Mouse (Mus musculus) stomach, postnatal 0 days (tissue): ENCODE results near the gene Emx1. TPM values are rescaled to one million over a fixed set of nuclear protein-coding genes. Genes with fewer than 3 reads are reported as not detected.
A peak's percentile ranks its signal among the peaks of the same experiment; 100 is the strongest.
"Not testable (repeated sequence)": the region's sequence is repeated elsewhere in the genome, so short reads cannot be mapped to it uniquely, and the experiment has no call there.

Source experiments
- ATAC-seq: fragments of 200-750 bp; cut with Nextera tagmentation; 2 replicates; pipeline ENCODE4 v1.8.0; 2017; ENCODE audit not compliant: low FRiP score, low TSS enrichment
- DNase-seq: peaks from one replicate; pipeline ENCODE4 v3.0.0-alpha.2; 2016; ENCODE audit warnings: low spot score
- H3K27ac ChIP-seq: fragments of 300-500 bp; sonication (generic); replicated peaks from 2 replicates; pipeline ENCODE4 v1.5.1; 2014; ENCODE audit warnings: mild to moderate bottlenecking, control low read depth
- H3K27me3 ChIP-seq: fragments of 300-500 bp; sonication (generic); 2 replicates; pipeline ENCODE4 v1.6.1; 2014; ENCODE audit warnings: low read length; ENCODE audit not compliant: control insufficient read depth, insufficient read depth
- H3K36me3 ChIP-seq: fragments of 300-500 bp; sonication (generic); 2 replicates; pipeline ENCODE4 v1.6.1; 2014; ENCODE audit warnings: low read length, mixed read lengths; ENCODE audit not compliant: control insufficient read depth, insufficient read depth
- H3K4me1 ChIP-seq: fragments of 300-500 bp; sonication (generic); replicated peaks from 2 replicates; pipeline ENCODE4 v1.6.1; 2014; ENCODE audit warnings: antibody characterized with exemption; ENCODE audit not compliant: control insufficient read depth, insufficient read depth
- H3K4me2 ChIP-seq: fragments of 300-500 bp; sonication (generic); replicated peaks from 2 replicates; pipeline ENCODE4 v1.6.1; 2014; ENCODE audit warnings: low read depth, mild to moderate bottlenecking, control low read depth, moderate library complexity
- H3K4me3 ChIP-seq: fragments of 300-500 bp; sonication (generic); 2 replicates; pipeline ENCODE4 v1.5.1; 2014; ENCODE audit warnings: low read depth, low read length, control low read depth
- H3K9ac ChIP-seq: fragments of 300-500 bp; sonication (generic); 2 replicates; pipeline ENCODE4 v1.6.1; 2014; ENCODE audit warnings: mild to moderate bottlenecking, low read length, control low read depth, mixed read lengths
- H3K9me3 ChIP-seq: fragments of 300-500 bp; sonication (generic); 2 replicates; pipeline ENCODE4 v1.6.1; 2016; ENCODE audit warnings: low read length; ENCODE audit not compliant: control insufficient read depth
- CTCF ChIP-seq: IDR thresholded peaks from 2 replicates; pipeline ENCODE4 v1.5.1; 2016; ENCODE audit warnings: antibody characterized with exemption, low read depth, mild to moderate bottlenecking, moderate library complexity
- EP300 ChIP-seq: optimal IDR thresholded peaks from 2 replicates; pipeline ENCODE3; 2016; ENCODE audit warnings: antibody characterized with exemption
- WGBS: fragments of 180-500 bp; shearing (Covaris S2); extraction: QIAGEN DNeasy Blood & Tissue Kit; methylation state at CpG from one replicate; pipeline ENCODE4 v1.1.7; 2014; 5-methylcytosine and 5-hydroxymethylcytosine counted together
- polyA plus RNA-seq: library from polyadenylated mRNA; unstranded; fragments of >200 nt; fragmentation: Nextera tagmentation; extraction: Ambion mirVana; gene quantifications from 2 replicates; pipeline ENCODE4 v1.2.1, GENCODE M21; 2015

Emx1 gene
- polyA plus RNA-seq, 1 experiment from 2014 or later: not detected

DNA sequence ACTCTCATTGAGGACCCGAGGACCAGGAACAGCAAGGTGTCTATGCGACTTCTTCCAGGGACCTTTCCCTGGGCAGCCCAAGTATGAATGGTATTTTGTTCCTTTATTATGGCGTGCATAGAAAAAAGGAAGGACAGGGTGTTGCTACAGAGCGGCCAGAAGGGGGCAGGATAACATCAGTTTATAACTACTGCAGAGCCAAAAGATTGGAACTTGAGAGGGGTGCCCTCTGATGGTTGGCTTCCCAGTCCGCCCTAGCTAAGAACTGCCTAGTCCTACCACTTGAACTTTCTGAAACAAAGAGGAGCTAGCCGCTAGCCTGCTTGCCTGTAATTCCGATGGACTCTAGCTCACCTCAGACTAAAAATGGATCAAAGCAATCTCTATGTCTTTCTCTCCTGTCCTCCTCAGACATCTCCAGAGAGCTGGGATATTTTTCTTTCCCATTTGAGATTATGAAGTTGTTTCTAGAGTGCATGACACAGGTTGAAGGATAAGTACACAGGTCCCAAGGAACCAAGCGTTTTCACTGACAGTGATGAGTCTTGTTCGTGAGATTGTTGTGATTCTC lies 33.2 kb upstream of the Emx1 start:
- Histone ChIP-seq H3K27ac (no peak overlapping the region), H3K4me2 (no peak overlapping the region), H3K4me1 (no peaks in the 10 kb centered on the region), H3K9ac (no peak overlapping the region), H3K36me3 (no peaks in the 10 kb centered on the region), H3K9me3 (no peaks in the 10 kb centered on the region), H3K27me3 (no peaks in the 10 kb centered on the region), H3K4me3 (no peak overlapping the region)
- ATAC-seq: peak; percentile 64
- 14% methylated on average over 9 of the region's 9 CpGs for WGBS
- DNase-seq: peak; percentile 72
- TF ChIP-seq EP300 (no peak), CTCF (peak; percentile 90)

DNA sequence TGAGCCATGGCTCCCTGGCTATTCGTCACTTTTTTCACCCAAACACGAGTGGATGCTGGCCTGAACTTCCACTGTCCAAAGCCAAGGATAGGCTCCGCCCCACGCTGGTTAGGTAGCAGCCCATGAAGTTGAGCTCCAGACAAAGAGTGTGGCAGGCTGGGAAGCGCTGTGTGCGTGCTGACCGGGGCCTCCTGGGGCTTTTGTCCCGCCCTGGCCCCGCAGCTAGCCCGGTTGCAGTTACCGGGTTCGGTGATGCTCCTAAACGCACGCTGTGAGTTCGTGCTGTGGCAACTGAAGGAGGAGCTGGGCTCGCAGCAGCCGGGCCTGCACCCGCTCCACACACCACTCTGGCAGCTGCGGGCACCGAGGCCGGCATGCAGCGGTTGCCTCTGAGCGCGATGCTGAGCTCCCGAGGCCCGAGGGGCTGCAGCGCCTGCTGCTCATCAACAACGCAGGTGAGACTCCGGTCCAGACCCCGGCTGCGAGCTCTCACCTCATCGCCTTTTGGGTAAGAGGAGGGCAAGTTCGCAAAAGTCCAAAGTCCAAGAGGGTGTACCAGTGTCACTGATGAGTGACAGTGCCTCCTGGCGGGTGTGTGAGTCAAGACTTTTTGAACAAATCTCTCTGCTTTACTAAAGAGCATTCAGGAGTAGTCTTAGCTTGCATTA lies 32.2 kb upstream of the Emx1 start:
- 2% methylated on average over 34 of the region's 34 CpGs for WGBS
- ATAC-seq: 0 out of 2 replicates have a peak, but pooled peaks have one; percentile 26
- H3K9me3 ChIP-seq: no peaks in the 10 kb centered on the region
- H3K9ac ChIP-seq: 0 out of 2 replicates have a peak overlapping the region, but pooled peaks have one; percentile 41
- H3K27me3 ChIP-seq: no peaks in the 10 kb centered on the region
- peak; percentile 62 for DNase-seq
- H3K4me3 ChIP-seq: peak overlapping the region; percentile 44
- H3K27ac ChIP-seq: no peak overlapping the region
- no peaks in the 10 kb centered on the region for H3K36me3 ChIP-seq
- no peaks in the 10 kb centered on the region for H3K4me1 ChIP-seq
- TF ChIP-seq CTCF (peak; percentile 78), EP300 (no peak)
- peak overlapping the region; percentile 76 for H3K4me2 ChIP-seq

DNA sequence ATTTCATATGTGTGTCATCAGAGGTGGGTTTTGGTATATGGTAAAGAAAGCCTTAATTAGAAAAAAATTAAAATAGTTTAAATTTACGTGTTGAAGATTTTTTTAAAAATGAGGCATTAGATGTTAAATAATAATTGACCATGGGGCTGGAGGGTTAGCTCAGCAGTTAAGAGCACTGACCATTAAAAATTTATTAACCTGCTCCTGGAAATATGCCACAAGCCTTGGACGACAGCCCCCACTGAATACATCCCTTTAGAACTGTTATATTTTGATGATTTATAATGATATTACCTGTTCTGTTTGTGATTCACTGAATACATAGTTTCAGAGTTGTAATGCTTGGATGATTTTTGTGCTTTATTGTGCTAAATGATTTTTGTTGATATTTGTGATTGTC lies 30.7 kb upstream of the Emx1 start:
- H3K36me3 ChIP-seq, H3K9me3 ChIP-seq, ATAC-seq, H3K27me3 ChIP-seq, H3K27ac ChIP-seq, DNase-seq, H3K4me1 ChIP-seq, H3K4me3 ChIP-seq, H3K4me2 ChIP-seq, H3K9ac ChIP-seq: not testable (repeated sequence)
- 79% methylated on average over 2 of the region's 2 CpGs for WGBS

DNA sequence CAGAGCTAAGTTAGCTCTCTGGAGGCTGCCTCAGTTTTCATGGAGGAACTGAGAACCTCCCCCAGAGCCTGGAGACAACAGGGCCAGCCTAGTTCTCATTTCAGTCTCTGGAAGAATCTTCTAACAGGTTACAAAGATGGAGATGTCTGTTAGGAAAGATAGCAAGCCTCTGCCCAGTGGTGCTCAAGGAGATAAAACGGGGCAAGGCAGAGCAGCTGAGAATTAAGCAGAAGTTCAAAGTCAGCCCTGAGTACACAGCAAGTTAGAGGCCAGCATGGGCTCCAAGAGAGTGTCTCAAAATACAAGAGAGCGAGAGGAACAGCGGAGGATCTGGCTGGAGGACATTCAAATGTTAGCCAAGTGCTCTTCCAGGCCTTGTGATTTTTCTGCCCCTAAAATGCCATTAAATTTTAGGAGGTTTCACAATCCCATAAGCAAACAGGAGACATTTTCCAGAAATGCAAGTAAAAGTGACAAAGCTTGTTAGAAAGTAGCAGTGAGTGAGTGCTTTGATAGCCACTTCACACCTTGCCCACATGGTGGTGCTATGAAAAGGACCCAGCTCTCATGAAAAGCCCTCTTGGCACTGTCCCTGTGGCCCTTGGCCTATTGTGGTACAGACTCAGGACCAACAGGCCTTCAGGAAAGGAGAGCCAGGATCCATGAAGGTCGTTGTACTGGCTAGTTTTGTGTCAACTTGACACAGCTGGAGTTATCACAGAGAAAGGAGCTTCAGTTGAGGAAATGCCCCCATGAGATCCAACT lies 29.0 kb upstream of the Emx1 start:
- not testable (repeated sequence) for H3K27me3 ChIP-seq, H3K9ac ChIP-seq, ATAC-seq, DNase-seq, H3K4me3 ChIP-seq, H3K36me3 ChIP-seq, H3K4me1 ChIP-seq, H3K4me2 ChIP-seq, H3K27ac ChIP-seq, H3K9me3 ChIP-seq
- WGBS: 80% methylated on average over 4 of the region's 4 CpGs
- TF ChIP-seq CTCF: peak; percentile 49

DNA sequence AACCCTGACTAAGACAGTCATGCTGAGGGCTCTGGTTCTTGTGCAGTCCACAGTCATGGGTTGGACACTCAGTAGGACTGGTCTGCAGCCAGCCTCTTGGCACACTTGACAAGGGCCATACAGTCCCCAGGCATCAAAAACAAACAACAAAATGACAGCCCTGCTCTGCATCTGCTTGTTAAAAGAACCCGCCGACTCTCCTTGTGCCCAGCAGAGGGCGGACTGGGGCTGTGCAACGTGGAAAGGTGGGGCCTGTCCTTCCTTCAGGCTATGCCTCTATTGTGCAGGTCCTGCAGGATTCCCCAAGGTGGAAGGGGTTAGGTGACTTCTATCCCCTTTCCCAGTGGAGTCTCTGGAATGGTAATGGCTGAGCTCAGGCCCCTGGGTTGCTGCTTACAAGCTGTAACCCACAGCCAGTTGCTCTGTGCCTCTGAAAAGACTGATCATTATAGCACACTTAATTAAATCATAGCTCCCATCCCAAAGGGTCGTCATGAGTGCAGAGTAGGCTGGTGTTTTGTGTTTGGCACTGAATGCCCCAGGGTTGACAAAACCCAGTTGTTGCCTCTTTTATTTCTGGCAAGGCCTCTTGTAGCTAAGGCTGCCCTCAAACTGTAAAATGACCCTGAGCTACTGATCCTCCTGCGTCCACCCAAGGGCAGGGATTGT lies 28.0 kb upstream of the Emx1 start:
- DNase-seq (peak; percentile 62), ATAC-seq (peak; percentile 51; the same call in 1 of the 2 replicates)
- TF ChIP-seq CTCF: peak; percentile 81
- H3K27ac ChIP-seq, H3K4me3 ChIP-seq, H3K4me1 ChIP-seq, H3K36me3 ChIP-seq, H3K9ac ChIP-seq, H3K27me3 ChIP-seq, H3K4me2 ChIP-seq, H3K9me3 ChIP-seq: not testable (repeated sequence)
- 26% methylated on average over 6 of the region's 6 CpGs for WGBS
